Mouse (Mus musculus): Measurements from ENCODE around the gene Spon1. TPM values are rescaled to one million over a fixed set of nuclear protein-coding genes. Genes with fewer than 3 reads are reported as not detected.

Gene Spon1
- polyA plus RNA-seq (2014; fragmentation: Nextera tagmentation; extraction: Ambion mirVana), result 35.9 and 39.6 TPM in 2 replicates

- H3K4me3 ChIP-seq (replicated peaks; ENCODE audit: low read depth, low read length), result peak within 1 kb of the TSS; percentile 56
- H3K36me3 ChIP-seq (ENCODE audit: control insufficient read depth, insufficient read depth, low read length), result no peaks in the 10 kb centered on the region
- peak within 1 kb of the TSS; percentile 100 for H3K4me2 ChIP-seq (ENCODE audit: low read length)
- under 1% methylated on average over 56 of the region's 56 CpGs for WGBS
- ATAC-seq (ENCODE audit: low FRiP score, low TSS enrichment), result peak; percentile 91
- peak within 1 kb of the TSS; percentile 62 for H3K9ac ChIP-seq (replicated peaks; ENCODE audit: low read length)
- peaks cover 31% of the 10 kb centered on the region for H3K27me3 ChIP-seq (ENCODE audit: control insufficient read depth, insufficient read depth, low read length)
- no peaks in the 10 kb centered on the region for H3K9me3 ChIP-seq (ENCODE audit: control insufficient read depth, low read length)
- peak within 1 kb of the TSS; percentile 63 for H3K27ac ChIP-seq (replicated peaks; ENCODE audit: low read depth, low read length)
- peak; percentile 84 for DNase-seq
- peaks cover 14% of the 10 kb centered on the region for H3K4me1 ChIP-seq (ENCODE audit: control insufficient read depth, insufficient read depth, low read length)
Observed at GRCm38 (mm10) chr7:113765667-113766497, at the start of gene Spon1. Spon1 (plus strand) TSS chr7:113765998.

GRCm38 (mm10) chr7:113721994-113722393, 43.8 kb upstream of the Spon1 start:
- H3K9ac ChIP-seq (replicated peaks; ENCODE audit: low read length), result no peak overlapping the region
- ATAC-seq (ENCODE audit: low FRiP score, low TSS enrichment), result no peak
- no peaks in the 10 kb centered on the region for H3K27me3 ChIP-seq (ENCODE audit: control insufficient read depth, insufficient read depth, low read length)
- no peak overlapping the region for H3K27ac ChIP-seq (replicated peaks; ENCODE audit: low read depth, low read length)
- no peak for DNase-seq
- WGBS, result 87% methylated on average over 2 of the region's 2 CpGs
- no peaks in the 10 kb centered on the region for H3K36me3 ChIP-seq (ENCODE audit: control insufficient read depth, insufficient read depth, low read length)
- H3K4me3 ChIP-seq (replicated peaks; ENCODE audit: low read depth, low read length), result no peak overlapping the region
- no peaks in the 10 kb centered on the region for H3K4me1 ChIP-seq (ENCODE audit: control insufficient read depth, insufficient read depth, low read length)
- H3K9me3 ChIP-seq (ENCODE audit: control insufficient read depth, low read length), result no peaks in the 10 kb centered on the region
- no peak overlapping the region for H3K4me2 ChIP-seq (ENCODE audit: low read length)

GRCm38 (mm10) chr7:113723905-113724304, 41.9 kb upstream of the Spon1 start:
- H3K9me3 ChIP-seq (ENCODE audit: control insufficient read depth, low read length), result no peaks in the 10 kb centered on the region
- H3K27me3 ChIP-seq (ENCODE audit: control insufficient read depth, insufficient read depth, low read length), result no peaks in the 10 kb centered on the region
- H3K4me3 ChIP-seq (replicated peaks; ENCODE audit: low read depth, low read length), result no peak overlapping the region
- H3K4me1 ChIP-seq (ENCODE audit: control insufficient read depth, insufficient read depth, low read length), result no peaks in the 10 kb centered on the region
- H3K4me2 ChIP-seq (ENCODE audit: low read length), result no peak overlapping the region
- ATAC-seq (ENCODE audit: low FRiP score, low TSS enrichment) (no peak), DNase-seq (no peak)
- H3K9ac ChIP-seq (replicated peaks; ENCODE audit: low read length), result no peak overlapping the region
- no peaks in the 10 kb centered on the region for H3K36me3 ChIP-seq (ENCODE audit: control insufficient read depth, insufficient read depth, low read length)
- 81% methylated on average over 3 of the region's 3 CpGs for WGBS
- H3K27ac ChIP-seq (replicated peaks; ENCODE audit: low read depth, low read length), result no peak overlapping the region

DNA sequence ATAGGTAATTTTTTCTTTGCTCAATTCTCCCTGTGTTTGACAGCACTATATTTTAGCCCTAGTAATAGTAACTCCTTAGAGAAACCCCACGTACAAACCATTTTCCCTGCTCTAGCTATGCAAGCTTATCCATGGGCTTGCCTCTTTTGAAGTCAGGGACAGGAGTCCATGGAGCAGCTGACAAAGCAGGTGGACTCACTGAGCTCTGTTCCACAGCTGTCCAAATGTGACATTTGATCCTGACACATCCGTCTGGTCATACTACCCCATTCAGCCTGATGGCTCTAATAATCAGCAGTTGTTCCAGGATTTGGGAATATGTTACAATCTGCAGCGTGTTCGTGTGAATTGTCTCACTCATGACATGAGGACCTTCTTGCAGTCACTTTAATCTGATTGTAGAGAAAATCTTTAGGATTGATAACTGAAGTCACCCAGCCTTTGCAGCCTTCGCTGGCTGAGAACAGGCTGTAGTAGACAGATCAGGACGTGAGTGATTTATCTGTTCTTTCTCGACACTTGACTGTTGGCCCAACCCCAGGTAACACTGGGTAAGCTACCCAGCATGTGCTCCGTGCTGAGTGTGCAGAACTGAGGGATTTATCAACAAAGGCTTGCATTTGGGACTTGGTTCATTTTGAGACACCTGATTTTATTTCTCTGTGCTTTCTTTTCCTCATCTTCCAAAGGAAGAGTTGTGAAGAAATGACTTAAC, 37.6 kb upstream of the Spon1 start:
- WGBS, result 81% methylated on average over 8 of the region's 8 CpGs
- Histone ChIP-seq H3K4me1 (ENCODE audit: control insufficient read depth, insufficient read depth, low read length) (no peaks in the 10 kb centered on the region), H3K9ac (replicated peaks; ENCODE audit: low read length) (no peak overlapping the region), H3K4me2 (ENCODE audit: low read length) (no peak overlapping the region), H3K4me3 (replicated peaks; ENCODE audit: low read depth, low read length) (no peak overlapping the region), H3K27me3 (ENCODE audit: control insufficient read depth, insufficient read depth, low read length) (no peaks in the 10 kb centered on the region), H3K9me3 (ENCODE audit: control insufficient read depth, low read length) (no peaks in the 10 kb centered on the region), H3K27ac (replicated peaks; ENCODE audit: low read depth, low read length) (no peak overlapping the region), H3K36me3 (ENCODE audit: control insufficient read depth, insufficient read depth, low read length) (no peaks in the 10 kb centered on the region)
- ATAC-seq (ENCODE audit: low FRiP score, low TSS enrichment), result no peak
- DNase-seq, result no peak

- no peaks in the 10 kb centered on the region for H3K9me3 ChIP-seq (ENCODE audit: control insufficient read depth, low read length)
- H3K36me3 ChIP-seq (ENCODE audit: control insufficient read depth, insufficient read depth, low read length), result no peaks in the 10 kb centered on the region
- H3K9ac ChIP-seq (replicated peaks; ENCODE audit: low read length), result no peak overlapping the region
- H3K27me3 ChIP-seq (ENCODE audit: control insufficient read depth, insufficient read depth, low read length), result no peaks in the 10 kb centered on the region
- no peak overlapping the region for H3K4me3 ChIP-seq (replicated peaks; ENCODE audit: low read depth, low read length)
- ATAC-seq (ENCODE audit: low FRiP score, low TSS enrichment), result no peak
- H3K4me1 ChIP-seq (ENCODE audit: control insufficient read depth, insufficient read depth, low read length), result no peaks in the 10 kb centered on the region
- 70% methylated on average over 2 of the region's 2 CpGs for WGBS
- H3K4me2 ChIP-seq (ENCODE audit: low read length), result no peak overlapping the region
- H3K27ac ChIP-seq (replicated peaks; ENCODE audit: low read depth, low read length), result no peak overlapping the region
- DNase-seq, result no peak
Observed at GRCm38 (mm10) chr7:113728926-113729325, 36.9 kb upstream of the Spon1 start.

DNA sequence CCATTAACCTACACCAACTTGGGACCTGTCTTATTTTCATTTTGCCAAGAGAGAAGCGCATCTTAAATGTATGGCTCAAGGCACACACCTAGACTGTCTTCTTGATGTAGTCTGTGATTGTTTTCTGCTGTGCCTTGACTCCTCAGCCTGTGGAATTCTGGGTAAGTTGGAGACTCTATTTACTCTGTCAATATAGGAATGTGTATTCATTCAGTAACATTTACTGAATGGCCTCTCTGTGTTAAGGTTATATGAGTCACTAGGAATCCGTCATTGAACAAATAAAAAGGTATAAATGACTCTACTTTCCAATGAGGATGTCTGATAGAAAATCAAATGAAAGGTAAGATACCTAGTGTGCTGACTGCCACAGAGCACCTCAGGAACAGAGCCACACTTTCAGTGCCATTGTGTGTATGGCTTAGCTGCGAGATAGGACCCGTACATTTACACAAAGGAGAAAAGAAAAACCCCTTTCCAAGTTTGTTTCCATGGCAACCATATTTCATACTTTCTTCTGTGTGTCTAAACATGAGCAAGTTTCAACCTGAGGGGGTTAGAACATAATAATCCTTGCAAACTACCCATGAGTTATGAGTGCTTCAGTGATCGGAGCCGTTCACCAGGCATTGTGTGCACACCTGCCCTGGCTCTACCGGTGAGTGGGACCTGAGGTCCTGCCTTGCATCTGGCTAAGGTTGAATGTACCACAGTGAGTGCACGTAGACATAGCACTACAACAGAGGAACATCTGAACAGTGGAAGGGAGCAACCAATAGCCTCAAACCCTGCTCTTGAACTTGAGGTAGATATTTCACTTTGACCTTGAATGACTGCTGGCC, 35.2 kb upstream of the Spon1 start:
- ATAC-seq (ENCODE audit: low FRiP score, low TSS enrichment), result no peak

DNA sequence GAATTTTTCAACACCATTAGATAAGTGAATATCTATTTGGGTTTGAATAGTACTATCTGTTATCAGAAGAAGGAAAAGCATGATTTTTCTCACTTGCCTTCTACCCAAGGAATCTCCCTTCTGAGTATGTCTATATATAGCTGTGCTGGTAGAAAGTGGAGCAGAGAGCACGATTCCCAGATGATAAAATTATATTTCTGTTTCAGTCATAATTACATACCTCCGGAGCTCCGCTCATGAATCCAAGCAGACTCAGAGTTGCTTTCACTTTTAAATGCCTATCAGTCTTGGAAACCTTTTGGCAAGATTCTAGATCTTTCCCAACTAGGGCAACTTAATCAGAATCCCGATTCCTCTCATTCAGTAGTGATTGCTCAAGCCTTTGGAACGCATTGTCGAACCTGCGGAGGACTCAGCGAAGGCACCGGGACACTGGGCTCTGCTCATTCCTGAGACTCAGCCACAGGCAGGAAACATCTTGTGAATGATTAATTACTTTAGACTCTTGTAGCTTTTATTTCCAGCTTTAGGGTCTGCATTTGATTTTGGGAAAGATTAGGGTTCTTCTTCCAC, 27.9 kb upstream of the Spon1 start:
- DNase-seq (no peak), ATAC-seq (ENCODE audit: low FRiP score, low TSS enrichment) (no peak)
- WGBS, result 89% methylated on average over 9 of the region's 9 CpGs

More for the DNA sequence above, 35.2 kb upstream of the Spon1 start:
- H3K4me1 ChIP-seq (ENCODE audit: control insufficient read depth, insufficient read depth, low read length), result no peaks in the 10 kb centered on the region
- H3K36me3 ChIP-seq (ENCODE audit: control insufficient read depth, insufficient read depth, low read length), result no peaks in the 10 kb centered on the region
- H3K27me3 ChIP-seq (ENCODE audit: control insufficient read depth, insufficient read depth, low read length), result no peaks in the 10 kb centered on the region
- no peaks in the 10 kb centered on the region for H3K9me3 ChIP-seq (ENCODE audit: control insufficient read depth, low read length)
- no peak overlapping the region for H3K9ac ChIP-seq (replicated peaks; ENCODE audit: low read length)
- 89% methylated on average over 8 of the region's 8 CpGs for WGBS
- no peak overlapping the region for H3K4me2 ChIP-seq (ENCODE audit: low read length)
- no peak overlapping the region for H3K27ac ChIP-seq (replicated peaks; ENCODE audit: low read depth, low read length)
- H3K4me3 ChIP-seq (replicated peaks; ENCODE audit: low read depth, low read length), result no peak overlapping the region
- peak; percentile 39 for DNase-seq

DNA sequence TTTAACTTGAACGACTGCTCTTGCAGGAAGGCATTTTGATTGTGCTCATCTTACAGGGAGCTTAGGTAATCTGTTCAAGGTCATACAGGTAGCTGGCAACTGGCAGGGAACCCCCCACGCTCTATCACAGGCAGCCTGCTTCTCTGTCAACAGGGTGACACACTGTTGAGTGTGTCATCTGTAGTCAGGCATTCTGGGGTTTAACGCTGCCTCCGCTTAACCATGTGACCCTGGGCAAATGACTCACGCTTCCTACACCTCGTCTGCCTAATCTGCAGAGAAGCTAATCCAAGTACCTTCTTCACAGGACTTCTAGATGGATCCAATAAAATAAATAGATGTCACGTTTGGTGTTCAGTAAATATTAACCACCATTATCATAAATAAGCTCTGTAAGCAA, 26.6 kb upstream of the Spon1 start:
- 82% methylated on average over 7 of the region's 7 CpGs for WGBS
- Histone ChIP-seq H3K27me3 (ENCODE audit: control insufficient read depth, insufficient read depth, low read length) (no peaks in the 10 kb centered on the region), H3K4me2 (ENCODE audit: low read length) (no peak overlapping the region), H3K27ac (replicated peaks; ENCODE audit: low read depth, low read length) (no peak overlapping the region), H3K4me1 (ENCODE audit: control insufficient read depth, insufficient read depth, low read length) (peaks cover 7% of the 10 kb centered on the region; the same call in 1 of the 2 replicates), H3K9me3 (ENCODE audit: control insufficient read depth, low read length) (no peaks in the 10 kb centered on the region), H3K4me3 (replicated peaks; ENCODE audit: low read depth, low read length) (no peak overlapping the region), H3K9ac (replicated peaks; ENCODE audit: low read length) (no peak overlapping the region), H3K36me3 (ENCODE audit: control insufficient read depth, insufficient read depth, low read length) (no peaks in the 10 kb centered on the region)
- DNase-seq (no peak), ATAC-seq (ENCODE audit: low FRiP score, low TSS enrichment) (no peak)

More for the DNA sequence above, 27.9 kb upstream of the Spon1 start:
- H3K27ac ChIP-seq (replicated peaks; ENCODE audit: low read depth, low read length), result no peak overlapping the region
- no peaks in the 10 kb centered on the region for H3K36me3 ChIP-seq (ENCODE audit: control insufficient read depth, insufficient read depth, low read length)
- H3K9me3 ChIP-seq (ENCODE audit: control insufficient read depth, low read length), result no peaks in the 10 kb centered on the region
- H3K9ac ChIP-seq (replicated peaks; ENCODE audit: low read length), result no peak overlapping the region
- H3K4me3 ChIP-seq (replicated peaks; ENCODE audit: low read depth, low read length), result no peak overlapping the region
- no peak overlapping the region for H3K4me2 ChIP-seq (ENCODE audit: low read length)
- H3K4me1 ChIP-seq (ENCODE audit: control insufficient read depth, insufficient read depth, low read length), result no peaks in the 10 kb centered on the region
- no peaks in the 10 kb centered on the region for H3K27me3 ChIP-seq (ENCODE audit: control insufficient read depth, insufficient read depth, low read length)
